9 mouse cellular contexts compared by ENCODE assay signal in genomic region chr7:102417398-102417797, GRCm38 (mm10). TPM values are rescaled to one million over a fixed set of nuclear protein-coding genes. Genes with fewer than 3 reads are reported as not detected.
DNase-seq lines count a peak whose midpoint lies in the region; ATAC-seq and TF ChIP-seq lines count a peak whose summit lies in the region.
"Had no signal": no experiment of that assay in that cellular context is flagged by ENCODE, and none has a peak within 500 bp of the region (broad histone marks: within the 10 kb centered on the region; RNA-seq: fewer than 3 reads in every experiment).

No protein-coding gene starts in this region.

- H3K4me3 ChIP-seq in heart, postnatal 0 days (ENCODE audit: low read depth, low read length) = no peak overlapping the region
- no peak overlapping the region for H3K4me3 ChIP-seq in liver, postnatal 0 days (ENCODE audit: low read depth, low read length)
- H3K4me3 ChIP-seq in neural tube, embryonic 14.5 days (ENCODE audit: low read depth, low read length) = no peak overlapping the region

- DNase-seq in ES-CJ7 (ENCODE audit: low read depth, low spot score) = peak; percentile 85
- peak; percentile 78 for DNase-seq in adipocyte (ENCODE audit: low spot score)
- DNase-seq in embryo, embryonic 11 days = peak; percentile 72
- DNase-seq in heart, postnatal 0 days (ENCODE audit: low spot score) = peak; percentile 89
- peak; percentile 52 for DNase-seq in kidney, postnatal 10 days
- peak; percentile 58 for DNase-seq in liver, postnatal 0 days
- DNase-seq in urinary bladder, postnatal 4 days (ENCODE audit: low spot score in 2 of 2) = no peak

- WGBS in heart, postnatal 0 days = 4% methylated on average over 4 of the region's 4 CpGs
- 2% methylated on average over 4 of the region's 4 CpGs for WGBS in liver, postnatal 0 days (ENCODE audit: insufficient replicate concordance)
- WGBS in neural tube, embryonic 14.5 days = 8% methylated on average over 4 of the region's 4 CpGs

- no peak for TF ChIP-seq EP300 in heart, postnatal 0 days (IDR thresholded peaks at IDR 0.05; ENCODE audit: low read depth)
- no peak for TF ChIP-seq EP300 in liver, postnatal 0 days (IDR thresholded peaks at IDR 0.05; ENCODE audit: low read depth)

- ATAC-seq in heart, postnatal 0 days (ENCODE audit: insufficient read depth, low read depth) = peak; percentile 53; the same call in 1 of the 2 replicates
- peak; percentile 59 for ATAC-seq in liver, postnatal 0 days
- ATAC-seq in neural tube, embryonic 14.5 days (ENCODE audit: low read depth) = peak; percentile 90

- H3K9ac ChIP-seq in heart, postnatal 0 days (replicated peaks; ENCODE audit: low read depth, low read length) = no peak overlapping the region
- H3K9ac ChIP-seq in liver, postnatal 0 days (replicated peaks) = no peak overlapping the region
- no peak overlapping the region for H3K9ac ChIP-seq in neural tube, embryonic 14.5 days (replicated peaks; ENCODE audit: low read depth, low read length)

- no peak overlapping the region for H3K4me2 ChIP-seq in heart, postnatal 0 days (ENCODE audit: low read depth, low read length)
- no peak overlapping the region for H3K4me2 ChIP-seq in liver, postnatal 0 days (ENCODE audit: low read depth, low read length)
- no peak overlapping the region for H3K4me2 ChIP-seq in neural tube, embryonic 14.5 days (ENCODE audit: low read depth, low read length)

- peak; percentile 87 for TF ChIP-seq CTCF in heart, postnatal 0 days (IDR thresholded peaks at IDR 0.05; ENCODE audit: low read depth)
- peak; percentile 92 for TF ChIP-seq CTCF in liver, postnatal 0 days (IDR thresholded peaks at IDR 0.05; ENCODE audit: low read depth)

- H3K27me3 ChIP-seq in heart, postnatal 0 days (ENCODE audit: control insufficient read depth, insufficient read depth, low read length) = no peaks in the 10 kb centered on the region
- no peaks in the 10 kb centered on the region for H3K27me3 ChIP-seq in liver, postnatal 0 days (ENCODE audit: insufficient read depth, low read length)
- H3K27me3 ChIP-seq in neural tube, embryonic 14.5 days (ENCODE audit: control insufficient read depth, insufficient read depth, low read length) = no peaks in the 10 kb centered on the region

- H3K9me3 ChIP-seq in heart, postnatal 0 days (replicated peaks; ENCODE audit: control insufficient read depth, low read length) = no peaks in the 10 kb centered on the region
- no peaks in the 10 kb centered on the region for H3K9me3 ChIP-seq in liver, postnatal 0 days (ENCODE audit: low read length)
- H3K9me3 ChIP-seq in neural tube, embryonic 14.5 days (ENCODE audit: control insufficient read depth, low read length) = no peaks in the 10 kb centered on the region

- H3K27ac ChIP-seq in heart, postnatal 0 days (ENCODE audit: low read depth) = no peak overlapping the region
- no peak overlapping the region for H3K27ac ChIP-seq in liver, postnatal 0 days (ENCODE audit: low read depth)
- no peak overlapping the region for H3K27ac ChIP-seq in neural tube, embryonic 14.5 days (ENCODE audit: low read depth, low read length)
- H3K27ac ChIP-seq: macrophage had no signal

- H3K36me3 ChIP-seq in heart, postnatal 0 days (replicated peaks; ENCODE audit: control insufficient read depth, insufficient read depth, low read length) = no peaks in the 10 kb centered on the region
- H3K36me3 ChIP-seq in liver, postnatal 0 days (replicated peaks; ENCODE audit: insufficient read depth, low read length) = peaks cover 7% of the 10 kb centered on the region
- H3K36me3 ChIP-seq in neural tube, embryonic 14.5 days (ENCODE audit: control insufficient read depth, insufficient read depth, low read length) = no peaks in the 10 kb centered on the region

- H3K4me1 ChIP-seq in heart, postnatal 0 days (ENCODE audit: control insufficient read depth, insufficient read depth) = no peaks in the 10 kb centered on the region
- no peaks in the 10 kb centered on the region for H3K4me1 ChIP-seq in liver, postnatal 0 days (ENCODE audit: insufficient read depth)
- no peaks in the 10 kb centered on the region for H3K4me1 ChIP-seq in neural tube, embryonic 14.5 days (ENCODE audit: control insufficient read depth, insufficient read depth, low read length)

RNA-seq across cellular contexts. Expression of gene Rrm1, which starts 24.1 kb away (rescaled TPM):
- total RNA-seq in heart, postnatal 0 days (2014; rRNA removed; ENCODE audit: low replicate concordance) = 58.2 and 102 TPM in 2 replicates
- polyA plus RNA-seq in heart, postnatal 0 days (2015; fragmentation: Nextera tagmentation; extraction: Ambion mirVana) = 34.4 and 36.4 TPM in 2 replicates
- 55.9 and 66.4 TPM in 2 replicates for polyA plus RNA-seq in liver, postnatal 0 days (2015; fragmentation: Nextera tagmentation; extraction: Ambion mirVana)
- 35.3 and 37.6 TPM in 2 replicates for polyA plus RNA-seq in neural tube, embryonic 14.5 days (2014; fragmentation: Nextera tagmentation; extraction: Ambion mirVana)

Comparison
In these comparisons a context has a peak if more than half of its experiments do, and no peak if none do; other contexts are left out.
1. DNase-seq: peak in ES-CJ7 (single experiment), adipocyte (single experiment), embryo, embryonic 11 days (single experiment), heart, postnatal 0 days (single experiment), kidney, postnatal 10 days (single experiment) and liver, postnatal 0 days (single experiment); none in urinary bladder, postnatal 4 days (0 of 2).
2. Peak in every context shown above with its lines, with median percentiles within 50 percentile points of each other: ATAC-seq.